ENCODE assay signal across 10 mouse cellular contexts in the genomic region with DNA sequence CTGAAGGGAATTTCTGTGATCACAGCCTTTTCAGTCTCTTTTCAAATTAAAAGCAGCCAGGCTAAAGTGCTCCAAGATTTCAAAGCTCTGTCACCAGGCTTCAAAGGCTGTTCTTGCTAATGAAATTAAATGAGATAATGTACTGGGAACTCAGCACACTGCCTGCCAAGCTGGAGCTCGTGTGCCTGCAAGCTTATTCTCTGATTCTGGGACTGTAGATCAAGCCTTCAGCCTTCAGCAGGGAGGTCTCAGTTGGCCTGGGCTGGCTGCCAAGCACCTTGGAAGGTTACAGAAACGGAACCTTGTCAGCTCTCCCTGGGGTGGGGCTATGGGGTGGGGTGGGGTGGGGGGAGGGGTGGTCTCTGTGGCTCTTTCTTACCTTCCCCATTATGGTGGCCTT. TPM values are rescaled to one million over a fixed set of nuclear protein-coding genes. Genes with fewer than 3 reads are reported as not detected.
DNase-seq lines count a peak whose midpoint lies in the region; ATAC-seq and TF ChIP-seq lines count a peak whose summit lies in the region.
"Had no signal": no experiment of that assay in that cellular context is flagged by ENCODE, and none has a peak within 500 bp of the region (broad histone marks: within the 10 kb centered on the region; RNA-seq: fewer than 3 reads in every experiment).

No protein-coding gene starts in this region.

- H3K4me3 ChIP-seq in heart, adult 2 months = no peak overlapping the region
- no peak overlapping the region for H3K4me3 ChIP-seq in heart, postnatal 0 days (ENCODE audit: low read depth, low read length)
- H3K4me3 ChIP-seq in stomach, embryonic 16.5 days (replicated peaks; ENCODE audit: low read length) = no peak overlapping the region
- no peak overlapping the region for H3K4me3 ChIP-seq in kidney, adult 2 months (ENCODE audit: insufficient read depth, low read depth, low read length)
- H3K4me3 ChIP-seq: limb, embryonic 12.5 days had no signal

- H3K9ac ChIP-seq in heart, adult 2 months (ENCODE audit: low read depth, low read length) = no peak overlapping the region
- H3K9ac ChIP-seq in heart, postnatal 0 days (replicated peaks; ENCODE audit: low read depth, low read length) = no peak overlapping the region
- no peak overlapping the region for H3K9ac ChIP-seq in stomach, embryonic 16.5 days (ENCODE audit: low read length)
- H3K9ac ChIP-seq: limb, embryonic 12.5 days had no signal

- peak overlapping the region; percentile 58 for H3K27ac ChIP-seq in heart, adult 2 months
- peak overlapping the region; percentile 49 for H3K27ac ChIP-seq in heart, postnatal 0 days (ENCODE audit: low read depth)
- H3K27ac ChIP-seq in stomach, embryonic 16.5 days (ENCODE audit: low read length) = peak overlapping the region; percentile 34
- H3K27ac ChIP-seq in kidney, adult 2 months (ENCODE audit: insufficient read depth, low read depth, low read length) = no peak overlapping the region
- H3K27ac ChIP-seq: limb, embryonic 12.5 days had no signal

- peaks cover 19% of the 10 kb centered on the region for H3K4me1 ChIP-seq in heart, adult 2 months (ENCODE audit: control insufficient read depth, insufficient read depth, low read length)
- H3K4me1 ChIP-seq in heart, postnatal 0 days (ENCODE audit: control insufficient read depth, insufficient read depth) = peaks cover 18% of the 10 kb centered on the region
- H3K4me1 ChIP-seq in stomach, embryonic 16.5 days (ENCODE audit: control insufficient read depth, insufficient read depth, low read length) = peaks cover 21% of the 10 kb centered on the region
- H3K4me1 ChIP-seq in kidney, adult 2 months (ENCODE audit: control insufficient read depth, insufficient read depth, low read length) = no peaks in the 10 kb centered on the region
- H3K4me1 ChIP-seq: limb, embryonic 12.5 days had no signal

- TF ChIP-seq CTCF in heart, adult 2 months (IDR thresholded peaks at IDR 0.05) = no peak
- TF ChIP-seq CTCF in heart, postnatal 0 days (IDR thresholded peaks at IDR 0.05; ENCODE audit: low read depth) = no peak
- no peak for TF ChIP-seq CTCF in kidney, adult 2 months (conservative IDR thresholded peaks at IDR 0.05; ENCODE audit: insufficient read depth, insufficient read length, low read depth, low read length)

- no peaks in the 10 kb centered on the region for H3K9me3 ChIP-seq in heart, postnatal 0 days (replicated peaks; ENCODE audit: control insufficient read depth, low read length)
- H3K9me3 ChIP-seq in stomach, embryonic 16.5 days (replicated peaks; ENCODE audit: control insufficient read depth, low read length) = no peaks in the 10 kb centered on the region
- H3K9me3 ChIP-seq: limb, embryonic 12.5 days had no signal

- ATAC-seq in heart, postnatal 0 days (ENCODE audit: insufficient read depth, low read depth) = peak; percentile 33
- peak; percentile 41; the same call in 1 of the 2 replicates for ATAC-seq in stomach, embryonic 16.5 days (ENCODE audit: insufficient read depth, low FRiP score)

- no peaks in the 10 kb centered on the region for H3K27me3 ChIP-seq in heart, adult 2 months (ENCODE audit: control insufficient read depth, insufficient read depth, low read length)
- H3K27me3 ChIP-seq in heart, postnatal 0 days (ENCODE audit: control insufficient read depth, insufficient read depth, low read length) = no peaks in the 10 kb centered on the region
- H3K27me3 ChIP-seq in stomach, embryonic 16.5 days (ENCODE audit: control insufficient read depth, insufficient read depth, low read length) = no peaks in the 10 kb centered on the region
- H3K27me3 ChIP-seq in kidney, adult 2 months (replicated peaks; ENCODE audit: control insufficient read depth, insufficient read depth, low read length) = no peaks in the 10 kb centered on the region
- H3K27me3 ChIP-seq: limb, embryonic 12.5 days had no signal

- TF ChIP-seq POLR2A in heart, adult 2 months (IDR thresholded peaks at IDR 0.05; ENCODE audit: insufficient read depth, low read depth, low read length) = no peak
- no peak for TF ChIP-seq POLR2A in kidney, adult 2 months (IDR thresholded peaks at IDR 0.05; ENCODE audit: low read depth, low read length)

- WGBS in heart, adult 2 months = 8% methylated on average over 2 of the region's 2 CpGs
- WGBS in heart, postnatal 0 days = 5% methylated on average over 2 of the region's 2 CpGs
- WGBS in stomach, embryonic 16.5 days = 2% methylated on average over 2 of the region's 2 CpGs
- 22% methylated on average over 2 of the region's 2 CpGs for WGBS in kidney, adult 2 months

- no peaks in the 10 kb centered on the region for H3K79me2 ChIP-seq in heart, adult 2 months (replicated peaks; ENCODE audit: control insufficient read depth, insufficient read depth, low read length)

- DNase-seq in heart, adult 2 months = peak; percentile 54 to 58
- no peak for DNase-seq in heart, postnatal 25 days (ENCODE audit: low spot score)
- DNase-seq in spleen, adult 18-20 months = peak; percentile 55 to 59
- no peak for DNase-seq in spleen, adult 12 weeks (ENCODE audit: low spot score)
- DNase-seq in heart, postnatal 0 days (ENCODE audit: low spot score) = no peak
- DNase-seq in cerebellum, adult 8-10 months = no peak
- no peak for DNase-seq in kidney, adult 2 months

- H3K4me2 ChIP-seq in heart, postnatal 0 days (ENCODE audit: low read depth, low read length) = no peak overlapping the region
- H3K4me2 ChIP-seq in stomach, embryonic 16.5 days (ENCODE audit: low read depth, low read length) = no peak overlapping the region
- H3K4me2 ChIP-seq: limb, embryonic 12.5 days; midbrain, embryonic 11.5 days had no signal

- no peak for TF ChIP-seq EP300 in heart, adult 2 months (IDR thresholded peaks at IDR 0.05; ENCODE audit: insufficient read depth, low read depth, low read length)
- TF ChIP-seq EP300 in heart, postnatal 0 days (IDR thresholded peaks at IDR 0.05; ENCODE audit: low read depth) = no peak

- intact Hi-C loops in heart, adult 2 months (cut with DNase I) = loop anchor here (2.0 kb wide), 2 partner anchors 25 to 37 kb away; no protein-coding TSS in a partner anchor
- intact Hi-C loops in heart, postnatal 25 days (cut with DNase I) = loop anchor here (2.0 kb wide), 2 partner anchors 21 to 29 kb away; no protein-coding TSS in a partner anchor

- H3K36me3 ChIP-seq in heart, adult 2 months (ENCODE audit: control insufficient read depth, insufficient read depth, low read length) = no peaks in the 10 kb centered on the region
- H3K36me3 ChIP-seq in heart, postnatal 0 days (replicated peaks; ENCODE audit: control insufficient read depth, insufficient read depth, low read length) = no peaks in the 10 kb centered on the region
- H3K36me3 ChIP-seq in stomach, embryonic 16.5 days (ENCODE audit: control insufficient read depth, insufficient read depth, low read length) = no peaks in the 10 kb centered on the region
- no peaks in the 10 kb centered on the region for H3K36me3 ChIP-seq in kidney, adult 2 months (ENCODE audit: control insufficient read depth, insufficient read depth, low read length)
- H3K36me3 ChIP-seq: limb, embryonic 12.5 days had no signal

RNA-seq across cellular contexts. Expression of gene Trp53i11, which starts 24.0 kb away (rescaled TPM):
- total RNA-seq in heart, adult 2 months (2021) = 10 to 100 TPM; 25.2 to 33.2 TPM
- 34.4 and 42.7 TPM in 2 replicates for polyA plus RNA-seq in heart, adult 2 months (2012; rRNA removed)
- 10 to 100 TPM; 30.3 to 45.6 TPM for total RNA-seq in heart, postnatal 25 days (2021)
- 74.3 and 77.2 TPM in 2 replicates for total RNA-seq in heart, postnatal 0 days (2014; rRNA removed; ENCODE audit: low replicate concordance)
- 15.1 and 17.4 TPM in 2 replicates for polyA plus RNA-seq in heart, postnatal 0 days (2015; fragmentation: Nextera tagmentation; extraction: Ambion mirVana)
- polyA plus RNA-seq in stomach, embryonic 16.5 days (2015; fragmentation: Nextera tagmentation; extraction: Ambion mirVana) = 34.0 and 42.8 TPM in 2 replicates
- polyA plus RNA-seq in kidney, adult 2 months (2012; rRNA removed) = 18.1 and 18.3 TPM in 2 replicates

Comparison
In these comparisons a context has a peak if more than half of its experiments do, and no peak if none do; other contexts are left out.
1. DNase-seq: peak in heart, adult 2 months (2 of 2) and spleen, adult 18-20 months (2 of 2); none in heart, postnatal 25 days (single experiment), spleen, adult 12 weeks (single experiment), heart, postnatal 0 days (single experiment), cerebellum, adult 8-10 months (single experiment) and kidney, adult 2 months (single experiment).